Mouse (Mus musculus): ENCODE measurements around the gene Shc4. TPM values are rescaled to one million over a fixed set of nuclear protein-coding genes. Genes with fewer than 3 reads are reported as not detected.
A peak's percentile ranks its signal among the peaks of the same experiment; 100 is the strongest.

Gene Shc4
- polyA plus RNA-seq, 1 experiment from 2014 or later = 0.37 TPM

DNA sequence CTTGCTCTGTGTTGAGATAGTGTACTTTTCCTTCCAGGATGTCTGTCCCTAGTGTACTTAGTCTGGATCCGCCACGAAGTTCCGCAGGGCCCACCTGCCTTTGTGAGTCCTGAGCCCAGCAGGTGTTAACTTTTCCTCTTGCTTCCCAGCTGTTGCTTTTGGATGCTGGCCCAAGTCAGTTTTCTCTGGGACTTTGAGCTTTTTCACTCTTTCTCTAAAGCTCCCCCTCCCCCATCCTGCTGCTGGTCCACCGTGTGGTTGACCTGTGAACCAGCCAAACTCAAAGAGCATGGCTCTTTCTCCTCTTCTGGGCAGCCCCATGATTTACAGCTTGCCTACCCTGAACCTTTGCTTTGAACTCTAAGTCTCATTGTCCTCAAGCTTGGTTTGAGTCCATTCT is 97.4 kb downstream of the Shc4 start:
- Histone ChIP-seq H3K9me3 (replicated peaks; ENCODE audit: low read length) (no peaks in the 10 kb centered on the region), H3K9ac (ENCODE audit: low read depth, low read length) (no peak overlapping the region), H3K4me1 (replicated peaks; ENCODE audit: insufficient read depth, low read length) (0 out of 2 replicates have a peak, but pooled peaks cover 11% of the 10 kb centered on the region), H3K4me2 (ENCODE audit: low read length) (no peak overlapping the region), H3K4me3 (replicated peaks; ENCODE audit: low read depth, low read length) (no peak overlapping the region), H3K27me3 (ENCODE audit: insufficient read depth, low read length) (no peaks in the 10 kb centered on the region), H3K36me3 (ENCODE audit: insufficient read depth, low read length) (no peaks in the 10 kb centered on the region), H3K27ac (no peak overlapping the region)
- DNase-seq (ENCODE audit: low spot score) (no peak), ATAC-seq (replicated peaks; ENCODE audit: low FRiP score, low read depth) (no peak)
- 79% methylated on average over 4 of the region's 4 CpGs for WGBS
- TF ChIP-seq CTCF (IDR thresholded peaks at IDR 0.05; ENCODE audit: low read depth) = no peak

DNA sequence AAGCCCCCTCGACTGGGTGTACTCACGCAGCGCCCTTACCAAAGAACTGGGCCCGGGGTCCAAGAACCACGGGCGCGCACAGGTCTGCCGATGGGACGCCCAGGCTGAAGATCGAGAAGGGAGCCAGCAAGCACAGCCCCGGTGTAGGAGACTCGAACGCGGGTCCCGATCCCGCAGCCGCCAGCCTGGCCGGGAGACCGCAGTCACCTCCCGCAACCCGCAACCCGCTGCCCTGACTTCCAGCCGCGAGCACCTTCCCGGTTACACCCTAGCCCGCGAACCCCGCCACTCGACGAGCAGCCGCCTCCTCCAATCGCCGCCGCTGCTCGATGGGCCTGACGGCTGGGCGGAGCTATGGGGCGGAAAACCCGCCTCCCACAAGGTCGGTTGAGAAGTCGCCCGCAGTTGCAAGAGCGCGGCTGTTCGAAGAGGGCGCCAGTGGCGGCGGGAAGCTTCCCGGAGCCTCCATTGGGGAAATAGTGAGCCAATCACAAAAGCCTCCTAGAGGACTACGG is 99.1 kb downstream of the Shc4 start, which contains the start of gene Cep152:
Gene Cep152, minus strand, starts transcription at position 277 of the 515 bp plus-strand sequence.
- 0 out of 2 replicates have a peak, but pooled peaks cover 11% of the 10 kb centered on the region for H3K4me1 ChIP-seq (replicated peaks; ENCODE audit: insufficient read depth, low read length)
- peak within 1 kb of the TSS; percentile 52 for H3K4me2 ChIP-seq (ENCODE audit: low read length)
- peak within 1 kb of the TSS; percentile 72 for H3K9ac ChIP-seq (ENCODE audit: low read depth, low read length)
- H3K27me3 ChIP-seq (ENCODE audit: insufficient read depth, low read length) = no peaks in the 10 kb centered on the region
- H3K4me3 ChIP-seq (replicated peaks; ENCODE audit: low read depth, low read length) = peak within 1 kb of the TSS; percentile 78
- peak; percentile 98 for DNase-seq (ENCODE audit: low spot score)
- no peak within 1 kb of the TSS; the same call in 1 of the 2 replicates for H3K27ac ChIP-seq
- TF ChIP-seq CTCF (IDR thresholded peaks at IDR 0.05; ENCODE audit: low read depth) = peak; percentile 52
- ATAC-seq (replicated peaks; ENCODE audit: low FRiP score, low read depth) = peak; percentile 97
- WGBS = under 1% methylated on average over 50 of the region's 50 CpGs
- H3K36me3 ChIP-seq (ENCODE audit: insufficient read depth, low read length) = 0 out of 2 replicates have a peak, but pooled peaks cover under 1% of the 10 kb centered on the region
- H3K9me3 ChIP-seq (replicated peaks; ENCODE audit: low read length) = no peaks in the 10 kb centered on the region

- 0 out of 2 replicates have a peak, but pooled peaks cover 5% of the 10 kb centered on the region for H3K36me3 ChIP-seq (ENCODE audit: insufficient read depth, low read length)
- H3K27ac ChIP-seq = no peak overlapping the region; the same call in 1 of the 2 replicates
- DNase-seq (ENCODE audit: low spot score) (peak; percentile 23), ATAC-seq (replicated peaks; ENCODE audit: low FRiP score, low read depth) (no peak)
- WGBS = 4% methylated on average over 9 of the region's 9 CpGs
- TF ChIP-seq CTCF (IDR thresholded peaks at IDR 0.05; ENCODE audit: low read depth) = no peak
- peak overlapping the region; percentile 52 for H3K4me2 ChIP-seq (ENCODE audit: low read length)
- peak overlapping the region; percentile 78 for H3K4me3 ChIP-seq (replicated peaks; ENCODE audit: low read depth, low read length)
- no peaks in the 10 kb centered on the region for H3K27me3 ChIP-seq (ENCODE audit: insufficient read depth, low read length)
- 0 out of 2 replicates have a peak, but pooled peaks cover 11% of the 10 kb centered on the region for H3K4me1 ChIP-seq (replicated peaks; ENCODE audit: insufficient read depth, low read length)
- H3K9me3 ChIP-seq (replicated peaks; ENCODE audit: low read length) = no peaks in the 10 kb centered on the region
- H3K9ac ChIP-seq (ENCODE audit: low read depth, low read length) = peak overlapping the region; percentile 72
These were observed 99.7 kb downstream of the Shc4 start for GRCm38 (mm10) chr2:125624127-125624685.

GRCm38 (mm10) chr2:125623211-125623610 is 100.7 kb downstream of the Shc4 start:
- H3K36me3 ChIP-seq (ENCODE audit: insufficient read depth, low read length) = 0 out of 2 replicates have a peak, but pooled peaks cover 9% of the 10 kb centered on the region
- no peaks in the 10 kb centered on the region for H3K27me3 ChIP-seq (ENCODE audit: insufficient read depth, low read length)
- no peak for DNase-seq (ENCODE audit: low spot score)
- H3K27ac ChIP-seq = no peak overlapping the region
- TF ChIP-seq CTCF (IDR thresholded peaks at IDR 0.05; ENCODE audit: low read depth) = no peak
- no peak overlapping the region for H3K9ac ChIP-seq (ENCODE audit: low read depth, low read length)
- 91% methylated on average over 15 of the region's 15 CpGs for WGBS
- H3K9me3 ChIP-seq (replicated peaks; ENCODE audit: low read length) = no peaks in the 10 kb centered on the region
- no peak for ATAC-seq (replicated peaks; ENCODE audit: low FRiP score, low read depth)
- 0 out of 2 replicates have a peak overlapping the region, but pooled peaks have one; percentile 52 for H3K4me2 ChIP-seq (ENCODE audit: low read length)
- 0 out of 2 replicates have a peak, but pooled peaks cover 11% of the 10 kb centered on the region for H3K4me1 ChIP-seq (replicated peaks; ENCODE audit: insufficient read depth, low read length)
- no peak overlapping the region for H3K4me3 ChIP-seq (replicated peaks; ENCODE audit: low read depth, low read length)

- Histone ChIP-seq H3K4me3 (replicated peaks; ENCODE audit: low read depth, low read length) (no peak overlapping the region), H3K4me1 (replicated peaks; ENCODE audit: insufficient read depth, low read length) (0 out of 2 replicates have a peak, but pooled peaks cover 11% of the 10 kb centered on the region)
These were observed 103.6 kb downstream of the Shc4 start for GRCm38 (mm10) chr2:125620213-125620907.

DNA sequence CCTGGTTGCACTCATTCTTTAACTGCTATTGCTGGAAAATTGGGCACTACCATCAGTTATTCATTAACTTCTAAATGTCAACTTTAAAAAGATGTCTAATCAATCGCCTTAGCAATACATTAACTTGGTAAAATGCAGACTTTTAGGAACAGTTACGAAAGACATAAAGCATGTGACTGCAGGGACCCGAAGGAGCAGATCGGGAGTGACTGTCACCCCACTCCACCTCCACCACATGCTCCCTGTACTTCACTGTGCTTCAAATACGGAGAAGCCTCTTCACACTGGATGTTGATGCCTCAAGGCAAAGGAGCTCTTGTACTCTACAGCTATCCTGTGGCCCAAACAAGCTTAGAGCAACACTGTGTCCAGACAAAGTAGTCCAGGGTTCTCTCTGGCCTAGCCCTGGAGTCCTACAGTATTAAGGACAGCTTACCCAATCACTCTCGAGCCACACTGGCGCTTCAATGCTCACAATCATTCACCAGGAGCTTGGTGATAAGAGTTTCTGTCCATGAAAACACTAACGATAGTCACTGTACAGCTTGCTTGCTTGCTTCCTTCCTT is 108.0 kb downstream of the Shc4 start:
- ATAC-seq (replicated peaks; ENCODE audit: low FRiP score, low read depth) = no peak
- DNase-seq (ENCODE audit: low spot score) = no peak
- WGBS = 77% methylated on average over 8 of the region's 8 CpGs
- Histone ChIP-seq H3K4me3 (replicated peaks; ENCODE audit: low read depth, low read length) (no peak overlapping the region), H3K9ac (ENCODE audit: low read depth, low read length) (no peak overlapping the region), H3K4me1 (replicated peaks; ENCODE audit: insufficient read depth, low read length) (no peaks in the 10 kb centered on the region), H3K27me3 (ENCODE audit: insufficient read depth, low read length) (no peaks in the 10 kb centered on the region), H3K36me3 (ENCODE audit: insufficient read depth, low read length) (peaks cover 29% of the 10 kb centered on the region), H3K9me3 (replicated peaks; ENCODE audit: low read length) (no peaks in the 10 kb centered on the region), H3K27ac (no peak overlapping the region), H3K4me2 (ENCODE audit: low read length) (no peak overlapping the region)
- TF ChIP-seq CTCF (IDR thresholded peaks at IDR 0.05; ENCODE audit: low read depth) = no peak

More at GRCm38 (mm10) chr2:125620213-125620907, 103.6 kb downstream of the Shc4 start:
- TF ChIP-seq CTCF (IDR thresholded peaks at IDR 0.05; ENCODE audit: low read depth) = no peak
- H3K27me3 ChIP-seq (ENCODE audit: insufficient read depth, low read length) = no peaks in the 10 kb centered on the region
- H3K9me3 ChIP-seq (replicated peaks; ENCODE audit: low read length) = no peaks in the 10 kb centered on the region
- ATAC-seq (replicated peaks; ENCODE audit: low FRiP score, low read depth) = peak; percentile 59
- no peak overlapping the region for H3K27ac ChIP-seq
- 0 out of 2 replicates have a peak, but pooled peaks cover 13% of the 10 kb centered on the region for H3K36me3 ChIP-seq (ENCODE audit: insufficient read depth, low read length)
- 32% methylated on average over 25 of the region's 25 CpGs for WGBS
- no peak overlapping the region for H3K4me2 ChIP-seq (ENCODE audit: low read length)
- peak; percentile 88 for DNase-seq (ENCODE audit: low spot score)
- H3K9ac ChIP-seq (ENCODE audit: low read depth, low read length) = no peak overlapping the region
